Mouse (Mus musculus): ENCODE data around the gene Capn11. TPM values are rescaled to one million over a fixed set of nuclear protein-coding genes. Genes with fewer than 3 reads are reported as not detected.

Capn11 gene
- total RNA-seq, 2 experiments from 2014 or later = 0.67 TPM; not detected in 1

DNA sequence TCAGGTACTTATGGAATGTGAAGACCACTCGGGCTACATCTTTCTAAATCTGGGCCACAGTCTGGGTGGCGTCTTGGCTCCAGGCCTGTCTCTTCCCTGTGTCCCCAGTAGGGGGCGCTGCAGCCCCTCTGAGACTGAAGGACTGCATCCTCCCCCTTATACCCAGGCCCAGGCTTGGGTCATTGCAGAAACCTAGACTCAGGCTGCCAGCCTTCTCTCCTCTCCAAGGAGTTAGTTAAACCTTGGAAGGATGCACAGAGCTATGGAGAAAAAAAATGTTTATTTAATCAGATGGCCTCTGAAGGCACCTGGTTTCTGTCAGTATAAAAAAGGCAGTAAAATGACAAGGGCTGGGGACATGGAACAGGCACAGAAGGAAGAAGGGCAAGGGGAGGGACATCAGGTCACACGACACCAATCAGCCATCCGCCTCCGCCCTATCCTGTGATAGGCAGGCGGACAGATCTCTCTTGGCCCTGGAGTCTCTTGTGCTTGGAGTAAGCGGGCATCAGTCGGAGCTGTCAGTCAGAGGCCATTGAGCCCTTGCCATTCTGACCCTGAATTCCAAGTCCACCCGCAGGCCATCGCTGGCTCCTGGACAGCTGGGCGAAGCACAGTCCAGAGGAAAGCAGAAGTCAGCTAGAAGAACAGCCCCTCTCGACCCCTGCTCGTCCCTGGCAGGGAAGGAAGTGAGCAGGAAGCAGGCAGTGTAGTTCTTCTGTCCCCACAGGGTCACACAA, 74.0 kb downstream of the Capn11 start:
- peak; percentile 37 for ATAC-seq (ENCODE audit: poor library complexity, severe bottlenecking)

DNA sequence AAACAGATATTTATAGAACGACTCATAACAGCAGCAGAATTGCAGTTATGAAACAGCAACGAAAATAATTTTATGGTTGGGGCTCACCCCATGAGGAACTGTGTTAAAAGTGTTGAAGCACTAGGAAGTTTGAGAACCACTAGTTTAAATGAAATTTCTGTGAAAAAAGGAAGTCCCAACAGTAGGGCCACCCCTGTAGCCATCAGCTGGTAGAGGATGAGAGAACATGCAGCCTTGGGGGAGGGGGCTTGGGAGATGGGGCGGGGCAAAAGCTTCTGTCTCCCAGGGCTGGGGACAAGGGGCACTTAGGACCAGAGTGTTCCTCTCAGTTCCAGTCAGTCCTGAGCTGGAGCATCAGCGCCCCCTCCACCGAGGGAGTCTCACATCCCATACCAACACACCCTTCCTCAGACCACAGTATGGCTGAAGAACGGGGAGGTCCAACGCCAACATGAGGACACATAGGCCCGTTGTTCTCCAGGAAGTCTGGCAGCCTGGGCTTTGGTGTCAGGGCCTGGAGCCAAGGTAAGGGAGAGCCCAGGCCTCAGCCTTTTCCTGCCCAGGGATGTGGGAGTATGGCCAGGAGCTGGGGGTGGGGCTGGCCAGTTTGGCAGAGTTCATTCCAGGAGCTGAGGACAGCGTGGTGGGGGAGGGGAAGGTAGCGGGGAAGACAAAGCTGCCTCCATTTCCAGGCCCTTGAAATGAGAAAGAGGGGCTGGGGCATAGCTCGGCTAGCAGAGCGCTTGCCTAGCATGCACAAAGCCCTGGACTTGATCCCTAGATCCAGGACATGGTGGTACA, 74.8 kb downstream of the Capn11 start:
- ATAC-seq (ENCODE audit: poor library complexity, severe bottlenecking) = peak; percentile 46

DNA sequence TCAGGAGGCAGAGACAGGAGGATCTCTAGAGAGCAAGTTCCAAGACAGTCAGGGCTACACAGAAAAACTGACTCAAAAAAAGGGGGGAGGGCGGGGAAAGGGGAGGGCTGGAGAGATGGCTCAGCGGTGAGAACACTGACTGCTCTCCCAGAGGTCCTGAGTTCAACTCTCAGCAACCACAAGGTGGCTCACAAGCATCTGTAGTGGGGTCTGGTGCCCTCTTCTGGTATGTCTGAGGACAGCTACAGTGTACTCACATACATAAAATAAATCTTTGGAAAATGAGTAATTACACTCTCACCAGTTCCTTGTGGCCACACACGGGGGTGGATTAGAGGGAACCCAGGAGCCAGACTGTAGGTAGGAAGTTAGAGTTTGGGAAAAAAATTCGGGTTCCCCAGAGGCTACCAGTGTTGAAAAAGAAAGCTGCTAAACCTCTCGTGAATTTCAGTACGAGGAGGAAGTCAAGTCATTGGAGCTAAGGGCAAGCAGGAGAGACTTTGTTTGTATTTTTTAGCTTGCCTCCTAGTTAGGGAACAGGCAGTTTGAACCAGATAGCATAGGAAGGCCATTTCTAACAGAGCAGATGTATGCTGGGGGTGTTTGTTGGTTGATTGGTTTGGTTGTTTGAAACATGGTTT, 76.3 kb downstream of the Capn11 start:
- no peak for ATAC-seq (ENCODE audit: poor library complexity, severe bottlenecking)

DNA sequence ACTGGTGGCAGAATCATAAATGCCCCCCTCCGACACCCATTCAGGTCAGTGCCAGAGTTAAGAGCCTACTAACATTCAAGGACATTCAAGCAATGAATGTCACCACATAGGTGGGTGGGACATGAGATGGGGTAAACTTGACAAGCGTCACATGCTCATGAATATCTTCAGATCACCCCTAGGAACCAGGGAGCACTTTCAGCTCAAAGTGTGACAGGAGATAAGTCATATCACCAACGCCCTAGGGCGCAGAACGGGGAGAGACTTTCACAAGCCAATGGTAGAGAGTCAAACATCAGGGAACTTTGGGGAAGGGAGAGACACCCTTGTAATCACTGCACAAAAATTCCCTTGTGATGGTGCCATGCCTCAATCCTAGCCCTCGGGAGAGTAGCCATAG, 76.9 kb downstream of the Capn11 start:
- no peak for ATAC-seq (ENCODE audit: poor library complexity, severe bottlenecking)

DNA sequence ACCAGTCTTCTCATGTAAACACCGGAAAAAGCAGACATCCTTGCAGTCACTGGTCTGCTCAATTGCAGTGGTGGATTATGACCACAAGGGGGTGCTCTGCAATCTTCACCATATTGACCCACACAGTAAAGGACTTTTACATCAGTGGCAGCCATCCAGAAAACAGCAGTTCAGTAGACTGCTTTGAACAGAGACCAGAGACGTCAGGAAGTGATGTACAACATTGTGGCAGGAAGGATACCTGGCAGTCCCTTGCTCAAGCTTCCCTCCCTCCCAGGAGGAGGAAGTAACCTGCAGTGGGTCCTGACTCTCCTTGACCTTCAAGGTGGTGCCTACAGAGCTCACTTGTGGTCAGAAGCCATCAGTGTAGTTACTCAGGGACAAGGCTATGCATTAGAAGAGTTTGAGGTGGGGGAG, 77.5 kb downstream of the Capn11 start:
- peak; percentile 60 for ATAC-seq (ENCODE audit: poor library complexity, severe bottlenecking)

DNA sequence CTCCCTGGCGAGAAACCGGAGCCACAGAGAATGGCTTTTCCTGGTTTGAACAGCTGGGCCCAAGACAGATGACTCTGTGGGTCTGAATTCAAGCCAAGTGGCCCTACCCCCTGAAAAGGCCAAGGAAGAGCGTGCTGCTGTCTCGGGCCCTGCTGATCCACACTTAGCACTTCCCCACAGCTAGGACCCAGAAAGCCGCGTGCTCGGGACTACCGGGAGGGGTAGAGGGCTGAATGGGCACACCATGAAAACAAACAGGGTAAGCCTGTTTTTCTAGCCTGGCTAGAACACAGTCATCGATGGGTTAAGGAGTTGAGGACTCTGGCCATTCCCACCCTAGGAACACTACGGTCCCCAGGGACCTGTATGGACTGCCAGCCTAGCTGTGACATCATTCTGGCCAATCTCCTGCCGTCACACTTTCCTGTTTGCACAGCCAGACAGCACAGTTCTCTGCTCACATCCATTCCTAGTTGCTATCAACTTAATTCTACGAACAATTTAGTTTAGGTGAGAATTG, 78.1 kb downstream of the Capn11 start:
- no peak for ATAC-seq (ENCODE audit: poor library complexity, severe bottlenecking)

Other genes with a start within 250 kb of the Capn11 start
- gene Cdc5l, start 225.6 kb downstream of the Capn11 start, total RNA-seq (2015) = 58.1 and 60.7 TPM in 2 replicates
- gene Cdc5l, start 225.6 kb downstream of the Capn11 start, total RNA-seq (2017) = 106 and 112 TPM in 2 replicates
- not detected in 2 replicates for gene Spats1, start 183.9 kb downstream of the Capn11 start, total RNA-seq (2015)
- gene Spats1, start 183.9 kb downstream of the Capn11 start, total RNA-seq (2017) = not detected in 2 replicates
- 2.3 and 4.0 TPM in 2 replicates for gene Aars2, start 152.5 kb downstream of the Capn11 start, total RNA-seq (2015)
- gene Aars2, start 152.5 kb downstream of the Capn11 start, total RNA-seq (2017) = 4.6 and 5.2 TPM in 2 replicates
- not detected in 2 replicates for gene Tcte1, start 135.9 kb downstream of the Capn11 start, total RNA-seq (2015)
- gene Tcte1, start 135.9 kb downstream of the Capn11 start, total RNA-seq (2017) = not detected in 2 replicates
- not detected in 2 replicates for gene Tmem151b, start 109.6 kb downstream of the Capn11 start, total RNA-seq (2015)
- gene Tmem151b, start 109.6 kb downstream of the Capn11 start, total RNA-seq (2017) = not detected in 2 replicates
- 10.4 and 11.1 TPM in 2 replicates for gene Nfkbie, start 103.6 kb downstream of the Capn11 start, total RNA-seq (2015)
- gene Nfkbie, start 103.6 kb downstream of the Capn11 start, total RNA-seq (2017) = 13.4 and 14.0 TPM in 2 replicates
- gene Slc35b2, start 95.5 kb downstream of the Capn11 start, total RNA-seq (2015) = 33.7 and 44.9 TPM in 2 replicates
- 48.2 and 52.2 TPM in 2 replicates for gene Slc35b2, start 95.5 kb downstream of the Capn11 start, total RNA-seq (2017)
- gene Hsp90ab1, start 86.1 kb downstream of the Capn11 start, total RNA-seq (2015) = 448 and 487 TPM in 2 replicates
- 829 and 973 TPM in 2 replicates for gene Hsp90ab1, start 86.1 kb downstream of the Capn11 start, total RNA-seq (2017)
- gene Slc29a1, start 59.7 kb downstream of the Capn11 start, total RNA-seq (2015) = 23.8 and 31.2 TPM in 2 replicates
- 22.9 and 32.6 TPM in 2 replicates for gene Slc29a1, start 59.7 kb downstream of the Capn11 start, total RNA-seq (2017)
- not detected in 2 replicates for gene Mymx, start 57.2 kb downstream of the Capn11 start, total RNA-seq (2015)
- gene Mymx, start 57.2 kb downstream of the Capn11 start, total RNA-seq (2017) = not detected in 2 replicates
- gene Mrpl14, start 27.0 kb upstream of the Capn11 start, total RNA-seq (2015) = 30.3 and 34.7 TPM in 2 replicates
- gene Mrpl14, start 27.0 kb upstream of the Capn11 start, total RNA-seq (2017) = 12.7 and 14.7 TPM in 2 replicates
- gene Tmem63b, start 27.6 kb upstream of the Capn11 start, total RNA-seq (2015) = 3.3 and 5.3 TPM in 2 replicates
- gene Tmem63b, start 27.6 kb upstream of the Capn11 start, total RNA-seq (2017) = 3.6 and 5.3 TPM in 2 replicates
- gene 1600014C23Rik, start 74.5 kb upstream of the Capn11 start, total RNA-seq (2015) = not detected in 2 replicates
- gene 1600014C23Rik, start 74.5 kb upstream of the Capn11 start, total RNA-seq (2017) = not detected in 2 replicates